Mouse (Mus musculus): ENCODE data around the gene Gjb2. TPM values are rescaled to one million over a fixed set of nuclear protein-coding genes. Genes with fewer than 3 reads are reported as not detected.
A peak's percentile ranks its signal among the peaks of the same experiment; 100 is the strongest.

The Gjb2 gene
- total RNA-seq (2015), result 0.10 TPM in 1 of 2 replicates, not detected in the other
- not detected in 2 replicates for total RNA-seq (2017)

DNA sequence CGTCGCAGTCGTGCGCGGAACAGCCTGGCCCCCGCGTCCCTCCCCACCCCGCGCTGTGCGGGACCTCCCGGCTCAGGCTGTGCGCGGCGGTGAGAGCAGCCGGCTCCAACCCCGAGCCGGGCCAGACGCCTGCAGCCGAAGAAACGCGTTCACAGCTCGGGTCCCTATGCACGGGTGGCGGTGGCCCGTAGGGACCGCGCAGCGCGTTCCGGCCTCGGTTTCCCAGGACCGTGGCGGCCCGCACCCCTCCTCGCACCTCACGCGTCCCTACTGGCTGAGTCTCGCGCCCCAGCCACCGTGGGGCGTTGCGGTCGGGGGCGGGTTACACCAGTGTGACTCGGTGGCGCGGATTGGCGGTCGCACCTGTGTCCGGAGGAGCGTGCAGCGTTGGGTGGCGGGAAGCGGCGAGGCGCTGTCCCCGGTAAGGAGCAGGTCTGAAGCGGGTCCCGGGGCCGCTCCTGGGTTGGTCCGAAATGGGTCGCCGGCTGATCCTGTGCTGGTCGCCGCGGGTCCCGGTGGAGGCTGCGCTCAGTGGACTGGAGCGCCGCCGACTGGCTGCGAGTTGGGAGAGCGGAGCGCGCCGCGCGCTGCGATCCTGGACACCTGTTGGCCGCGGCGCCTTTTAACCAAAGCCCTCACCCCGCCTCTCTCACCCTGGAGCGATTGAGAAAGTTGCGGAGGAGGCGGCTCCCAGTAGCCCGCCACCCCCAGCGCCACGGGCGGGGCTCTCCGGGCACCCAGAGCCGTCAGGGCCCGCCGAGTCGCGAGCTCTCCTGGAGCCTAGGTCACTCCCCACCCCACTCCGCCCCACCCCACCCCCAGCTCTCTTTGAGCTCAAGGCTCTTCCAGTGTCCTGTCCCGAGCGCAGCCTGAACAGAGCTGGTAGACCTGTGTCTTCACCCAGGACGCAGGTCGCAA is at the start of gene Gjb2:
Gene Gjb2, minus strand, starts transcription at position 597 of the 918 bp plus-strand sequence.
- ATAC-seq (replicated peaks; ENCODE audit: poor library complexity), result peak; percentile 30

DNA sequence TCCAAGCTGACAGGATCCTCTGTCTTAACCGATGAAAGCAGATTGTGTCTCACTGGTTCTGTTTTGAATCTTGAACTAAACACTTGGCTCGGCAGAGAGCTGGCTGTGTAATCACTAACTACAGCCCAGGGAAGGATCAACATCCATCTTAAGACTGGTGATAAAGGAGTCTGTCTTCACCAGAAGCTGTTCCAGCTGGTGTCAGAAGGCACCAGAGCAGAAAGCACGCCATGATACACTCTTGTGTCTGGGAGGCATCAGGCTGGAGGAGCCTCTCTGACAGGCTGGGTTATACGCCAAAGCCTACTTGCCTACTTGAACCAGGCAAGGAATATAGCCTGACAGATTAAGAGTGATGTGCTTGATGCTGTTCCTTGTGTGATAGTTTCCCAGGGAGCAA is 41.2 kb upstream of the Gjb2 start:
- ATAC-seq (replicated peaks; ENCODE audit: poor library complexity), result no peak

DNA sequence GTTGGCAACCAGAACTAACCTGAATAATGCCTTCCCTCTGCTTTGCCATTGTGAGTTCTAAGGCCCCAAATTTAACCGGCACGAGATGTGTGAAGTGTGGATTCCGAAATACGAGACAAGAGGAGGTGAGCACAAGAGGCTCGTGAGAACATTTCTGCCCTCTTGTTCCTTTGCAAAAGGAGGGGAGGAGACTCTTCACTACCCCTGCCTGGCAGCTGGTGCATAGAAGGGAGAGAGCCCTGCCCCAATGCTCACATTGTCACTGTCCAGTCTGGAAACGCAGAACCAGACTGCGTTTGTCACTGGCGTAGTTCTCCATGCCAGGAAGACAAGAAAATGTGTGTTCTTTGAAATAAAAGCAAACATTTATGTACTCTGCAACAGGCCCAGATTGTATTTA is 30.8 kb upstream of the Gjb2 start:
- no peak for ATAC-seq (replicated peaks; ENCODE audit: poor library complexity)

DNA sequence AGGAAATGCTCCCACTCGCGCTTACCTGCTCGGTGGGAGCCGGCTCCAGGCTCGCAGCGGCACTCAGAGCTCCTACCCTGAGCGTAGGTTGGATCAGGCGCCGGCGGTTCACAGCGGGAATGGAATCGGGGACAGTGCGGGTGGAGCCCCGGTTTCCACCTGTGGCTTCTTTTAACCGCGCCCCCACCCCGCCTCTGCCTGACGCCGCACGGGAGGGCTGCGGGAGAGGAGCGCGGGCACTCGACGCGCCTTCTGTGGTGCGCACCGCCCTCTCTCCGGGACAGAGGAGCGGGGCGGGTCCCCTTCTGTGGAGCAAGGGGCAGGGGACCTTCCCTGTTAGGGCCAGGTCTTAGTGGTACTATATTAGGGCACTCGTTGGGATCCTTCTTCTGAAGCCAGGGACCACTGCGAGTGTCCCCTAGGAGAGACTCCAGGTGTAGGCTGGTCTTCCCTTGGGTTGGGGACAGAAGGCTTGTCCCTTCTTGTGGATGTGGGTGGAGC is 28.7 kb upstream of the Gjb2 start, which contains the start of gene Gjb6:
Gene Gjb6, minus strand, starts transcription at position 451 of the 501 bp plus-strand sequence.
- ATAC-seq (replicated peaks; ENCODE audit: poor library complexity), result no peak

DNA sequence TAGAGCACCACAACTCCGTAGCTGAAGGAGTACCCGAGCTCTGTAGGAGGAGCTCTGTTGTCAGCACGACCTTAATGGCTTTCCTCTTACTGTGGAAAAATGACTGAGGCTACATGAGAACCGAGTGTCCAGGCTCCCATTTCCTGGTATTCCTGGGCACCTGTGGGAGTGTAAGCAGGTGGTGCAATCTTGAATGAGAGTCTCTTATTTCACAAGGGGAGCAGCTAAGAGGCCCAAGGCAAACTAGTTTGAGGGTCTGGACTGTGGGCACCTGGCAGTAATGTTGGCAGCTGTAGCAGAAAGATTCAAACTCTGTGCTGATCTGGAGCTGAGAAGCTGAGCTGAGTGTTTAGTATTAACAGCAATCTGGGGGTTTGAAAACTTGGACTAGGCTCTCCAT is 22.9 kb upstream of the Gjb2 start:
- ATAC-seq (replicated peaks; ENCODE audit: poor library complexity), result no peak

DNA sequence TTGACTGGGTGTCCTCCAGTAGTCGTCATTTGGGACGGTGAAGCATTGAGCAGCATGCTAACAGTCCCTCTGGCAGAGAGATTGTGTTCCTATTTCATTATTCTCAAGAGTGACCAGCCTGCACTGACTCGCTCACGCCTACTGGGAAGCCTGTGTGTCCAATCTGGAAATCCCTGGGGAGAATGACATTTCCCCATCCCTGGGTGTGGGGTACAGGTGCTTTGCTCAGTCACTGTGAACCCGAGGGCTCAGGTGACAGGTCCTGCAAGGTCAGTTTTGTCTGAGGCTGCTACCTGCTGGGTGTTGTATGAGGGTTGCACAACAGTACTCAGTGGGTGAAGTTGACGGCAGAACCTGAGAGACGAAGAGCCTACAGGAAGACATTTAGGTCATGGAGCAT is 17.8 kb upstream of the Gjb2 start:
- ATAC-seq (replicated peaks; ENCODE audit: poor library complexity), result no peak

DNA sequence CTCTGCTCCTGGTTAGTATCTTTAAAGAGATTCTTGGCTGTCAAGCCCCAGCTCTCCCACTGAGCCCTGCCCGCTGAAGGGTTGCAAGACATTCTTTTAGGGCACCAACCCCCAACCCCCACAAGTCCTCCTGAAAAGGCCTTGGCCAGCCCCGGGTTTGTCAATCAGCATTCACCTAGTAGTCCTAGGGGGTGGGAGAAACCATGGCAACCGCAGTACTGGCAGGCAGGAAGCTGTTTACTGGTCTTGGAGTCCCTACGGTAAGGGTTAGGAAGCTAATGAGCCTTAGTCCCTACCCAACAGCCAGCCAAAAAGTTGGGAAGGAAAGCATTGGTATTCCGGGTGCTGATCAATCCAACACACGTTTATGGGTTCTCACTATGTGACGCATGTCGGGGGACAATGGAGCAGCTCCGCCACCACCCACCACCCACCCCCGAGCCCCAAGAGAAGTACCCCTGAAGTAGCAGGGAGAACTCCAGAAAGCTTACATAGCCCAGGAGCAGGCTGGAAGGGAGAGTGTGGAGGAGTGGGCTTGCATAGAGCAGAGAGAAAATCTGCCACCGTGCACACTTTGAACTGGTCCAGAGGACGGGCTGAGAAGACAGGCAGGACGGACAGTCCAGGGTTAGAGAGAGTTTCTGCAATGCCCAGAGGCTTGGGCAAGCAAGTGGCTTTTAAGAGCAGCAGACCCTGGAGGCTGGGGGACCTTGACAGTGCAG is 11.5 kb upstream of the Gjb2 start, which contains the start of gene Gm4491:
Gene Gm4491, minus strand, starts transcription at position 61 of the 722 bp plus-strand sequence.
- ATAC-seq (replicated peaks; ENCODE audit: poor library complexity), result no peak

DNA sequence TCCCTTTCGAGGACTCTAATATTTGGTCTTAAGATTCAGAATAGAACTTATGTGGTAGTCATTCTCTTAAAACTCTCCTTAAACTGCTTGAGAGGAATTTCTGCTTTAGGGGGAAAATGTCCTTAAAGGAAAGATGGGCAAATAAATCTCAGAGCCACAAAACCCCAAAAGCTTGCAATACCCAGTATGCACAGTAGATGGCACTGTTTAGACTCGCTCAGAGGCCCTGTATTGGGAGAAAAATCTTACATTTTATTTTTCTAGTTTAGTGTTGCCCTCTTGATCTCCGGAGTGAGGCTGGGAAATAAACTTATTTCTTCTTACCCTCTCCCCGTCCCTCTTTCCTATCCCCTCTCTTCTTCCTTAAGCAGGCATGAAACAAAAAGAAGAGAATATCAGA is 4.7 kb upstream of the Gjb2 start:
- ATAC-seq (replicated peaks; ENCODE audit: poor library complexity), result peak; percentile 68

DNA sequence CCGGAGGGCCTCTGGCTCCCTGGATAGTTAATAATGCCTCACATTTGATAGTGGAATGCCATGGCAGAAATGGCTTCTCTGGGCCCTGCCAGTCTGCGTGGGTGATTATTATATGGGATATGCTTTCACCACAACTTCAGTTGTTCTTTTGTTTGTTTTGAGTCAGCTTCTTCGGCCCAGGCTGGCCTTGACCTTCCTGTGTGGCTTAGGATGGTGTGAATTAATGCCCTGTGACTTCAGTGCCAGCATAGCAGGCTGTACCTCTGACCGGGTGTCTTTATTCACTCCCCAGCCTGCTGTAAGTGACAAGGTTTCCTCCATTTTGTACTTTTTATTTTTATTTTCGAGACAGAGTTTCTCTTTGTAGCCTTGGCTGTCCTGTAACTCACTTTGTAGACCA is 3.4 kb upstream of the Gjb2 start:
- ATAC-seq (replicated peaks; ENCODE audit: poor library complexity), result no peak

DNA sequence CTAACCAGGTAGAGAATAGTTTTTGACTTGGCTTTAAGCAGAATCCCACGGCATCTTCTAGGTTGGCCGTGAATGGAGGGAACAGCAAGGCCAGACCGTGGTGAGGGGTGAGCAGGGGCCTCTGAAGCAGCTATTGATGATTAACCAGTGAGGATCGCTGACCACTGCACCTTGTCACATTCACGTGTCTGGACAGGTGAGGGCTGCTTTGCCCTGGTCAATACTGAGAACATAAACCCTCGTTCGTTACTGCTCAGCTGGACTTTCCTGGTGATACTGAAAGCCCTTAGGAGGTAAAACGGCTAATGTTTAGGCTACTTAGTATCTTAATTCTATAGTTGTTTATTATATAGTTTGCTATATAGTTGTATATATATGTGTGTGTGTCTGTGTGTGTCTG is 2.6 kb upstream of the Gjb2 start:
- no peak for ATAC-seq (replicated peaks; ENCODE audit: poor library complexity)

DNA sequence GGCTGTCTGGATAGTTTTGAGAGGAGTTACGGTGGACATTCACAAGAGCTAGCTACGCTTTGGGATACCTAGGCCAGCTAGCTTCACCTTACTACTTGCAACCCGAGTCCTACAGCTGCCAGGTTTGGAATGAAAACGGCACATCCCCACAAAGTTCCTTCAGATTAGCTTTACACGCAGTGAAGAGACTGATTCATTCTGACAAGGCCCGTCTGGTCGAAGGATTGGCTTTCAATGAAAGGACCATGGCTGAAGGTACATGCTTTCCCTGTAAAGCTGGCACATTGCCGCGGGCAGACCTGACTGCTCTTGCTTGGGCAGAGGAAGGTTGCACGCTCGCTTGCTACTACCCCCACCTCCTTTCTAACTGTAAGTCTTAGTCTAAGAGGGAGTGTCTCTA is 1.2 kb upstream of the Gjb2 start:
- ATAC-seq (replicated peaks; ENCODE audit: poor library complexity), result no peak

DNA sequence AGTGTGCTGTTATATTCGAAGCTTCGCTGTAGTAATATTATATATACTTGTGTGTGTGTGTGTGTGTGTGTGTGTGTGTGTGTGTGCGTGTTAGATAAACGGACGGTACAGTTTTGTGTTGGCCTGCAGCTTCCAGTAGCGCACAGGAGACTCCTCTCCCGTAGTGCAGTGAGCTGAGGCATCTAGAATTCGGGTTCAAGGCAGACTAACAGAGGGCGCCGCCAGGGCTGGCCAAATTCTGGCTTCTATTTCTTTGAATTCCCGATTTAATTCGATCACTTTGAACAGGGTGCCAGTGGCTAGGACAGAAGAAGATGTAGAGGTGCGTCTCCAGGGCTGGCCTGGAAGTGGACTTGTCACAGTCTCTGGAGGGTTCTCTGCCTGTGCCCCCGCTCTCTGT is 609 bp upstream of the Gjb2 start:
- no peak for ATAC-seq (replicated peaks; ENCODE audit: poor library complexity)

DNA sequence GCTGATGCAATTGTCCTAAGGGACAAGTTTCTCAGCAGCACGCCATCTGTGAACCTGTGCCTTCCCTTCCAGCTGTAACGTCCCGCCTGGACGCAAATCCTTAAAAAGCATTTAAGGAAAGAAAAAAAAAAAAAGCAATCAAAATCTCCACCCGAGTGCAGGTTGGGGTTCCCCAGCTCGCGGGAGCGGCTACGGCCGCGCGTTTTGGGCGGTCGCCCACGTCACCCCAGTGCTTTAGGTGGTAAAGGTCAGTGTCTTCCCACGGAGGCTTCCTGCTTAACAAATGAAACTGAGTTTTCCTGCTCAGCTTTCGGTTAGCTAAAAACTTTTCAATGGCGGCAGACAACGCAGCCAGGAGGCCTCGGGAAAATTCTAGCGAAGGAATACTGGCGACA is 794 bp downstream of the Gjb2 start:
- no peak for ATAC-seq (replicated peaks; ENCODE audit: poor library complexity)

DNA sequence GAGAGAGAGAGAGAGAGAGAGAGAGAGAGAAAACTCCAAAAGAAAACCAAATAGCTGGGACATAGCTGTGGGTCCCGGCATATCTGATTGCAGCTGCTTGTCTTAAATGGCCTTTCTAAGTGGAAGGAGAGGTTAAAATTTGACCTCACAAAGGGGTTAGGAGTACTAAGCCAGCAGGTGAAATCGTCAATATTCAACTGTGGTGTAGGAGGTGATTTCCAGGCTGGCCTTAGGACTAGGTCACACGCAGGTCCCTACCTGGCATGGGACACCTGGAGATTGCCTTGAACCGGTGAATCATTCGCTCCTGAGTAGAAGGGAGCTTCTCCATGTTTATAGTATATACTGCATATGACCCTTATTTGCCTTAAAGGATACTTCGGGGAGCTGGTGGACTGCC is 1.4 kb downstream of the Gjb2 start:
- no peak for ATAC-seq (replicated peaks; ENCODE audit: poor library complexity)

DNA sequence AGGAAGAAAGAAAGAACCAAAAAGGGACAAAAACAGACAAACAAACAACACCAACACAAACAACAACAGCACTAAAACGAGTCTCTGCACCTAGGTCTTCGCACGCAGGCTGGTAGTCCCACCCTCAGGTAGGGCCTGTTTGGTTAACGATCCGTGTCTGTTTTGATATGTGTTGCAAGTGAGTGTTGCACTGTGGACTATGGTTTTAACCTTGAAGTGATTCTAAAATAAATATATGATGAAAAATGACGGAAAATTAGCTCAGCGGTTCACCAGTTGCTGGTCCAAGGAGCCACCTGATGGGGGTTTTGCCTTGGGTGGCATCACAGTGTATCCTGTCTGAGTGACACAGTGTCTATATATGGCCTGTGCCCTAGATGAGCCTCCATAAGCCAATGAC is 2.9 kb downstream of the Gjb2 start:
- no peak for ATAC-seq (replicated peaks; ENCODE audit: poor library complexity)

DNA sequence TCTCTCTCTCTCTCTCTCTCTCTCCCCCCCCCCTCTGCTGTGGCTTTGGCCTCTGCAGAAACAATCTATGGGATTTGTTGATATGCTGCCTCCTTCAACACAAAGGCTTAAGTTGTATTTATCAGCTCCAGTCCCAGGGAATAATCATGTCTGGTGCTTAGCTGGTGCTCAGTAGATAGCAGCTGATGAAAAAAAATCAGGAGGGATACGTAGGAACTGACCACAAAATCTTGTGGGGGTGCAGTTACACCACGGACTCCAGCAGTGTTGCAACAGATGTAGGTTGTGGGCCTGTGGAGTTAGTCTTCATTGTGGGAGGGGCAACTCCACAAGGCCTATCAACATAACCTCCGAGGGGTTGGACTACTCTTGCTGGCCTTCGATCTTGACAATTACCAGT is 8.6 kb downstream of the Gjb2 start:
- peak; percentile 53 for ATAC-seq (replicated peaks; ENCODE audit: poor library complexity)

DNA sequence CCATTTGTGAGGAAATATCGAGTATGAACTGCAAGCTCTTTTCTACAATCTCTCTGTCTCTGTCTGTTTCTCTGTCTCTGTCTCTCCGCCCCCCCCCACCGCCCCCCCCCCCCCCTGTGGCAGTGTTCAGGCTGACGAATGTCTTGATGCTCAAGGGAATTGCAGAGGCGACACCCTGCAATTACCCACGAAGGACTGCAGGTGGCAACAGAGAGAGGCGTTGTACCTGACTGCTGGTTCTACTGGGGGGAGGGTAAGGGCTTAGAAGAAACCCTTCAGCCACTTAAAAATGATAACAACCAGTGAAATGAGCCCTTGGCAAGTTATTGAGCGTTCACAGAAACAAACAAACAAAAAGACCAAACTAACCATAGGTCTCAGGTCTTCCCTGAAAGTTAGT is 11.5 kb downstream of the Gjb2 start:
- ATAC-seq (replicated peaks; ENCODE audit: poor library complexity), result peak; percentile 89

DNA sequence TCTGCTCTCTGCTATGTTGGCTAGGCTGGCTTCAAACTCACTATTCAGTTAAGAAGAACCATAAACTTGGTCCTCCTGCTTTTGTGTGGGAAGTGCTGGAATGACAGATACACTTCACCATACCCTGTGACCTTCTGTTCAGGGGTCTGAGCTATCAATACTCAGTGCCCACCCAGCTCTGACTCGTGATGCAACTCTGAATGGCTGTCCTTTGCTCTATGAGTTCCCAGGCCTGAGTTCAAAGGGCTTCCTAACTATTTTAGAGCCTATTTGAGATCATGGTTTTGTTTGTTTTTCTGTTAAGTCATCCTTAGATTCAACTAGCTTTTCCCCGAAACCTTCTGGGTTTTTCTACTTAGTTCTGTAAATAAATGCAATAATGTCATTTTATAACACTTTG is 14.5 kb downstream of the Gjb2 start:
- no peak for ATAC-seq (replicated peaks; ENCODE audit: poor library complexity)

DNA sequence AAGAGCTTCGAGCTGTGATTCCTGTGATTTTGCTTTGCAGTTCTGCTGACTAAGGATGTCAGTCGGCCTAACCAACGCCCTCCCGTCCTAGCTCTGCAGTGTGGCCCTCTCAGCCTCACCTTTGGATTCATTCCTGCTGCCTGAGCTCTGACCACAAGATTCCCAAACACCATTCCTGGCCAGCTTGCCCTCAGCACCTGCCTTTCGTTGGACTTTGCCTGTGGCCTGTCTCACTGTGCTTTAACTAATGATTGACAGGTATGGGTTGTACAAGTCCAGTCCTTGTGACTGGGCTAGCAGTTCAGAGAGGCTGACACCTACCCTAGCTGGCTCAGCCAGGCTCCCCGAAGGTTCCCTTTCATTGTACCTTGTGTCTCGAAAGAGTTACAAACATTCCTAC is 15.4 kb downstream of the Gjb2 start:
- ATAC-seq (replicated peaks; ENCODE audit: poor library complexity), result no peak

DNA sequence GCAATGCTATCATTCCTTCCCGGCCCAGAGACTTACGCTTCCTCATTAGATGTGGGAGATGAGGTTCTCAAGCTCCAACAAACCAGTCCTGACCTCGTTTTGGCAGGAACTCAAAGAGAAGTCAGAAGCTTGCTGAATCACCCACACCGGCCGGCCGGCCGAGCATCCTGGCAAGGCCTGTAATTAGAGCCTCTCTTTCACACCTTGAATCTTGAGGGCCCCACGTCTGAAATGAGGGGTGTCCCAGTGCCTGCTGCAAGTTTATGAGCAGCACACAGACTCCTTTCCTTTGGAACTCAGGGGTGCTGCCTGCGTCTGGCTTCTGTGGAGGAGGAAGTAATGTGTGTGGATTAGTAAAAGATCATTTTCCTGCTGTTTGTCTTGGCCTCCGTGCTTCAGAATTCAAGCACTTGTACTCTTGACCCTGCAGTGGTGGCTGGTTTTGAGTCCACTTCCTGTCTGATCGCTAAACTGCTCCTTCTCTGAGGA is 20.3 kb downstream of the Gjb2 start:
- no peak for ATAC-seq (replicated peaks; ENCODE audit: poor library complexity)

DNA sequence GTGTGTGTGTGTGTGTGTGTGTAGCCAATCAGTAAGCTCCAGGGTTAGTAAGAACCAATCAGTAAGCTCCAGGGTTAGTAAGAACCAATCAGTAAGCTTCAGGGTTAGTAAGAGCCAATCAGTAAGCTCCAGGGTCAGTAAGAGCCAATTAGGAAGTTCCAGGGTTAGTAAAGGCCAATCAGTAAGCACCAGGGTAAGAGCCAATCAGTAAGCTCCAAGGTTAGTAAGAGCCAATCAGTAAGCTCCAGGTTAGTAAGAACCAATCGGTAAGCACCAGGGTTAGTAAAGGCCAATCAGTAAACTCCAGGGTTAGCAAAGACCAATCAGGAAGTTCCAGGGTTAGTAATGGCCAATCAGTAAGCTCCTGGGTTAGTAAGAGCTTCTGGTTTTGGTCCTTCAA is 21.6 kb downstream of the Gjb2 start:
- no peak for ATAC-seq (replicated peaks; ENCODE audit: poor library complexity)

DNA sequence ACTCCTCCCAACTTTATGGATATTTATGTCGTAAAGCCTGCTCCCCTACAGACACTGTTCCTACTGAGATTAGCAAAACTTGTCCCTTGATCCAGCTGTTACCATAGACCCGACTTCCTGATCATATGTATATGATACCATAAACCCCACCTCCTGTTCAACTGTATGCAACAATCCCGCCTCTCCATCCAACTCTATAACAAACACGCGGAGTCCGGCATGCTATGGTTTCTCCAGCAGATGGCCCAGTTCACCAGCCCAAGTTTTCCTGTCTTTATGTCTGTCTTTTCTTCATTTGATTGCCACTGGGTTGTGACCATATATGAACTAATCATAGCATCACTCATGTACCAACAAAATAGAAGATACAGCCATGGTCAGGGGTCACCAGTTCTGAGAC is 29.0 kb downstream of the Gjb2 start:
- ATAC-seq (replicated peaks; ENCODE audit: poor library complexity), result no peak

Measured in megakaryocyte progenitor cell, adult 5-6 weeks (primary cell).